Mouse (Mus musculus) skeletal muscle tissue, postnatal 0 days (tissue): ENCODE measurements around the gene Clasrp. TPM values are rescaled to one million over a fixed set of nuclear protein-coding genes. Genes with fewer than 3 reads are reported as not detected.

Experiments used
- polyA plus RNA-seq: library from polyadenylated mRNA; unstranded; fragments of >200 nt; fragmentation: Nextera tagmentation; extraction: Ambion mirVana; gene quantifications from 2 replicates; pipeline ENCODE4 v1.2.1, GENCODE M21; 2015

The Clasrp gene
- polyA plus RNA-seq = 18.3 and 20.7 TPM in 2 replicates

GRCm38 (mm10) chr7:19603849-19604605 lies at the start of gene Clasrp:
Gene Clasrp (minus strand): TSS chr7:19604486.

GRCm38 (mm10) chr7:19629361-19629734 lies 25.1 kb upstream of the Clasrp start, which contains the start of gene Relb:
Gene Relb (minus strand): TSS chr7:19629438.

GRCm38 (mm10) chr7:19577141-19577852 lies 27.0 kb downstream of the Clasrp start, which contains the start of the genes Zfp296 and Gemin7:
Gene Zfp296 (plus strand): TSS chr7:19577287.
Gene Gemin7 (minus strand): TSS chr7:19577595.

GRCm38 (mm10) chr7:19562643-19563410 lies 41.5 kb downstream of the Clasrp start, which contains the start of gene Ppp1r37:
Gene Ppp1r37 (minus strand): TSS chr7:19563076.

Other genes starting within 250 kb of the Clasrp start
- gene Cd3eap, start 245.0 kb downstream of the Clasrp start, polyA plus RNA-seq = 13.9 TPM in 2 replicates
- 1.4 and 2.4 TPM in 2 replicates for gene Ppp1r13l, start 244.7 kb downstream of the Clasrp start, polyA plus RNA-seq
- 5.0 and 5.1 TPM in 2 replicates for gene Ercc2, start 222.5 kb downstream of the Clasrp start, polyA plus RNA-seq
- 0.12 and 1.7 TPM in 2 replicates for gene Klc3, start 200.4 kb downstream of the Clasrp start, polyA plus RNA-seq
- 17,276 and 19,625 TPM in 2 replicates for gene Ckm, start 199.7 kb downstream of the Clasrp start, polyA plus RNA-seq
- 3.4 and 4.4 TPM in 2 replicates for gene Mark4, start 145.7 kb downstream of the Clasrp start, polyA plus RNA-seq
- 0.21 and 0.37 TPM in 2 replicates for gene Exoc3l2, start 141.2 kb downstream of the Clasrp start, polyA plus RNA-seq
- gene Bloc1s3, start 96.1 kb downstream of the Clasrp start, polyA plus RNA-seq = 1.1 and 1.6 TPM in 2 replicates
- gene Trappc6a, start 96.1 kb downstream of the Clasrp start, polyA plus RNA-seq = 50.0 and 57.3 TPM in 2 replicates
- 0.74 TPM in 1 of 2 replicates, not detected in the other for gene Nkpd1, start 86.6 kb downstream of the Clasrp start, polyA plus RNA-seq
- 15.1 and 17.8 TPM in 2 replicates for gene Ppp1r37, start 41.4 kb downstream of the Clasrp start, polyA plus RNA-seq
- gene Zfp296, start 27.2 kb downstream of the Clasrp start, polyA plus RNA-seq = 0.13 and 0.15 TPM in 2 replicates
- 95.5 and 105 TPM in 2 replicates for gene Gemin7, start 26.9 kb downstream of the Clasrp start, polyA plus RNA-seq
- 8.1 and 9.4 TPM in 2 replicates for gene Relb, start 25.0 kb upstream of the Clasrp start, polyA plus RNA-seq
- gene Clptm1, start 60.5 kb upstream of the Clasrp start, polyA plus RNA-seq = 46.1 and 53.3 TPM in 2 replicates
- gene Apoc2, start 73.5 kb upstream of the Clasrp start, polyA plus RNA-seq = 2.7 and 2.9 TPM in 2 replicates
- 2.2 TPM in 1 of 2 replicates, not detected in the other for gene Gm44805, start 76.9 kb upstream of the Clasrp start, polyA plus RNA-seq
- gene Apoc4, start 77.0 kb upstream of the Clasrp start, polyA plus RNA-seq = 3.4 and 21.2 TPM in 2 replicates
- 12.4 and 217 TPM in 2 replicates for gene Apoc1, start 88.2 kb upstream of the Clasrp start, polyA plus RNA-seq
- 342 and 1,192 TPM in 2 replicates for gene Apoe, start 94.7 kb upstream of the Clasrp start, polyA plus RNA-seq
- gene Tomm40, start 111.0 kb upstream of the Clasrp start, polyA plus RNA-seq = 72.8 and 86.6 TPM in 2 replicates
- gene Nectin2, start 146.0 kb upstream of the Clasrp start, polyA plus RNA-seq = 21.2 and 24.3 TPM in 2 replicates
- gene Bcam, start 166.5 kb upstream of the Clasrp start, polyA plus RNA-seq = 117 and 123 TPM in 2 replicates
- gene Cblc, start 192.3 kb upstream of the Clasrp start, polyA plus RNA-seq = 1.1 and 1.2 TPM in 2 replicates
- 2.5 and 2.8 TPM in 2 replicates for gene Bcl3, start 218.3 kb upstream of the Clasrp start, polyA plus RNA-seq
- not detected in 2 replicates for gene Gm19345, start 247.5 kb upstream of the Clasrp start, polyA plus RNA-seq